Mouse (Mus musculus) thymus, adult 2 months (tissue): Measurements from ENCODE around the gene Pold2.

Experiments
- CTCF ChIP-seq: fragments of 200-500 bp; IDR thresholded peaks from 2 replicates; pipeline ENCODE4 v1.5.1; 2012; ENCODE audit warnings: mild to moderate bottlenecking, control low read depth, low read length, moderate library complexity, borderline replicate concordance; ENCODE audit not compliant: control insufficient read depth, poor library complexity, insufficient read depth; ENCODE audit errors: extremely low read depth
- POLR2A ChIP-seq: fragments of 200-500 bp; IDR thresholded peaks from 2 replicates; pipeline ENCODE4 v1.6.1; 2012; ENCODE audit warnings: mild to moderate bottlenecking, low read length, control low read depth, moderate library complexity; ENCODE audit not compliant: control insufficient read depth, poor library complexity, insufficient read depth; ENCODE audit errors: extremely low read depth

DNA sequence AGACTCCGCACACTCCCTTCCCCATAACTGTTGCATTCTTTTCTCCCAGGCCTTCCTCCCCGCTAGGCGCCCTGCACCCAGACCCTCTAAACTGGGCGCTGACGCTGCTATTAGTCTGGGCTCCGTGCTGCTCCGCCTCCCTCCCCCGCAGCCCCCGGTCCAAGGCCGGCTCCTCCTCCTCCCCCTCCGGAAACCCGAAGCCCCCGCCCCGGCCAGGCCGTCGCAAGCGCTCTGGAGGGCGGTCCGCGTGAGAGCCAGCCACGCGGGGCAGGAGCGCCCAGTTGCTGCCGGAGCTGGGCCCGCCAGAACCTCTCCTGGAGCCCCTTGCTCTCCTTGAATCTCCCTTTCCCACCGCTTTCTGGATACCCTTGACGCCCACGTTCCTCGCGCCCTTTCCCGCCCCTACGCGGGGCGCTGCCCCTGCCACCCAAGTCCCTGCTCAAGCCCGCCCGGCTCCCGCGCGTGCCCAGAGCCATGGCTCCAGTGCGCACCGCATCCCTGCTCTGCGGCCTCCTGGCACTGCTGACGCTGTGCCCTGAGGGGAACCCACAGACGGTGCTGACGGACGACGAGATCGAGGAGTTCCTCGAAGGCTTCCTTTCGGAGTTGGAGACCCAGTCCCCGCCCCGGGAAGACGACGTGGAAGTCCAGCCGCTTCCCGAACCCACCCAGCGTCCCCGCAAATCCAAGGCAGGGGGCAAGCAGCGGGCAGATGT, 16.3 kb downstream of the Pold2 start, which contains the start of gene Aebp1:
- TF ChIP-seq CTCF (no peak), POLR2A (no peak)
